Mouse (Mus musculus) limb, embryonic 12.5 days (tissue): Measurements from ENCODE around the gene Naa35. TPM values are rescaled to one million over a fixed set of nuclear protein-coding genes. Genes with fewer than 3 reads are reported as not detected.

Experiments
- ATAC-seq: fragments of 200-750 bp; cut with Nextera tagmentation; 2 replicates; pipeline ENCODE4 v1.8.0; 2017; ENCODE audit warnings: low read depth, moderate TSS enrichment; ENCODE audit not compliant: insufficient number of reproducible peaks, insufficient read depth, low FRiP score, low TSS enrichment
- H3K27ac ChIP-seq: fragments of 300-500 bp; sonication (generic); 2 replicates; pipeline ENCODE4 v1.5.1; 2016; ENCODE audit warnings: mild to moderate bottlenecking, moderate library complexity
- H3K27me3 ChIP-seq: fragments of 300-500 bp; sonication (generic); 2 replicates; pipeline ENCODE4 v1.6.1; 2016; ENCODE audit warnings: mild to moderate bottlenecking, moderate library complexity
- H3K36me3 ChIP-seq: fragments of 300-500 bp; sonication (generic); 2 replicates; pipeline ENCODE4 v1.6.1; 2016; ENCODE audit warnings: mild to moderate bottlenecking, moderate library complexity
- H3K4me1 ChIP-seq: fragments of 300-500 bp; sonication (generic); replicated peaks from 2 replicates; pipeline ENCODE4 v1.6.1; 2016
- H3K4me2 ChIP-seq: fragments of 300-500 bp; sonication (generic); 2 replicates; pipeline ENCODE4 v1.6.1; 2016; ENCODE audit warnings: mild to moderate bottlenecking, moderate library complexity
- H3K4me3 ChIP-seq: fragments of 300-500 bp; sonication (generic); replicated peaks from 2 replicates; pipeline ENCODE4 v1.5.1; 2016; ENCODE audit warnings: mild to moderate bottlenecking
- H3K9ac ChIP-seq: fragments of 300-500 bp; sonication (generic); replicated peaks from 2 replicates; pipeline ENCODE4 v1.6.1; 2016; ENCODE audit warnings: mild to moderate bottlenecking, moderate library complexity
- H3K9me3 ChIP-seq: fragments of 300-500 bp; sonication (generic); 2 replicates; pipeline ENCODE4 v1.6.1; 2016; ENCODE audit warnings: mild to moderate bottlenecking, moderate library complexity
- WGBS: fragments of 180-500 bp; shearing (Covaris S2); methylation state at CpG from one replicate; pipeline ENCODE4 v1.1.7; 2016; 5-methylcytosine and 5-hydroxymethylcytosine counted together
- polyA plus RNA-seq: library from polyadenylated mRNA; unstranded; fragments of >200 nt; fragmentation: Nextera tagmentation; extraction: Ambion mirVana; gene quantifications from 2 replicates; pipeline ENCODE4 v1.2.1, GENCODE M21; 2016

Gene Naa35
- polyA plus RNA-seq, 1 experiment from 2014 or later, result 127 TPM

DNA sequence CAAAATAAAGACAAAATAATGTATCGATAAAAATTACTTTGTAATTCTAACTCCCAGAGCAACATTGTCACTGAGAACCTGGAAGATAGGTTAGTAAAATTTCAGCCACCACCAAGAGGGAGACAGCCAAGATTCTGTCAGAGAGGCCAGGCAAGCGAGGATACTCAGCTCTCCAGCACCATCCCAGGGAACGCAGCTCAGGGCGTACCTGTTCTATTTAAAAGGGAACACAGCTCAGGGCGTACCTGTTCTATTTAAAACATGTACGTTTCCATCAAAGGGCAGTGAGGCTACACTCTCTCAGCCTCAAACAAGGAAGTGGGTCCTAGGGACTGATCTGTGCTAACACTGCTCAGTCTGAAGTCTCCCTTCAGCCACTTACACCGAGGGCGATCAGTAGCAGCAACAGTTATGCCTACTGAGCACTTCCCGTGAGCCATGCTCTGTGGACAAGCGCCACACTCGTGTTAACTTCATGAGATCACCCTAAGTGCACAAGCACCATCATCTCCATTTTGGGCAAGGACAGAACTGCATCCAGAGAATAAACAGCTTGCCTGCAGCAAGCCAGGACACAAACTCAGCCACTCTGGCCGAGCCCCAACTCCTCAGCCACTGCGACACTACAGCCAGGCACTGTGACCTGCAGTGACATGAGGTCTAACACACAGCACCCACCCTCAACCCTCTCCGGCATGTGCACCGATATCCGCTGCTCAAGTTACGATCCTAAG is 30.1 kb upstream of the Naa35 start:
- H3K36me3 ChIP-seq, result no peaks in the 10 kb centered on the region
- H3K9ac ChIP-seq, result no peak overlapping the region
- H3K4me2 ChIP-seq, result 0 out of 2 replicates have a peak overlapping the region, but pooled peaks have one; percentile 5
- no peak for ATAC-seq
- 0 out of 2 replicates have a peak, but pooled peaks cover 4% of the 10 kb centered on the region for H3K27me3 ChIP-seq
- WGBS, result 67% methylated on average over 17 of the region's 17 CpGs
- no peak overlapping the region for H3K27ac ChIP-seq
- no peak overlapping the region for H3K4me3 ChIP-seq
- peaks cover 16% of the 10 kb centered on the region for H3K4me1 ChIP-seq
- H3K9me3 ChIP-seq, result no peaks in the 10 kb centered on the region

DNA sequence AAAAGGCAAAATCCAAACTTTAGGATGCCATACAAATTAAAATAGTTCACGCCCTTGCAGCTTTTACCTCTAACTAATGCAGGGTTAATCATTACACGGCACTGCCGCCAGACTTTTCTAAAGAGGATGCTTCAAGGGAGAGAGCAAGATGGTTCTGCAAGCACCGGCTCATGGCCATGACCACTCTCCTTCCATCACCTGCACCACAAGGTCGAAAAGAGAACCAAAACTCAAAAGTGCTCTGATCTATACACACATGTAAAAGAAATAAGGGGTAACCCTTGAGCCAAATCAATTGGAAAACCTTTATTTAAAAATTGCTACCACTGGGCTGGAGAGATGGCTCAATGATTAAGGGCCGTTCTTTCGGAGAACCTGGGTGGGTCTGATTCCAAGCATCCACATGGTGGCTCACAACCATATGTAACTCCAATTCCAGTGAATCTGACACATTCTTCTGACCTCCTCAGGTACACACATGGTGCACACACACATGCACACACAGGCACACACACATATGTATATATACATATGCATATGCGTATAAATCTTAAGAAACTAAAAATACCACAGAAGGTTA is 29.4 kb upstream of the Naa35 start:
- Histone ChIP-seq H3K4me1 (peaks cover 16% of the 10 kb centered on the region), H3K9me3 (no peaks in the 10 kb centered on the region), H3K9ac (no peak overlapping the region), H3K4me2 (peak overlapping the region; percentile 92), H3K4me3 (no peak overlapping the region), H3K27me3 (0 out of 2 replicates have a peak, but pooled peaks cover 4% of the 10 kb centered on the region), H3K36me3 (no peaks in the 10 kb centered on the region), H3K27ac (no peak overlapping the region)
- no peak for ATAC-seq
- WGBS, result 73% methylated on average over 8 of the region's 8 CpGs

DNA sequence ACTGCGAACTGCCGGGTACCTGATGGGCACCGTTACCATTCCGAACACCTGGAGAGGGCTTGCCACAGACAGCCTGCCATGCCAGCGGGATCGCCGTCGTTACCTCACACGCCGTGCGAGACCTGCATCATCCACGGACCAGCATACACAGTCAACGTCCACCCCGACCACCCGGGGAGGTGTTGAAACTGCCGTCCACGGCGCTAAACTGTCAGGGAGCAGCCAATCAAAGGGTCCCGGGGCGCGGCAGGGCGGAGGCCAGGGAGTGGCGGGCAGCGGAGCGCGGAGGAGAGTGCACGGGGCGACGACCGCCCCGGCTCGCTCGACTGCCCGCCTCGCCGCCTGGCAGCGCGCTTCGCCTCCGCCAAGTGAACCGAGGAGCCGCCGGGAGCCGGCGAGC is 28.4 kb upstream of the Naa35 start:
- Histone ChIP-seq H3K9me3 (no peaks in the 10 kb centered on the region), H3K27me3 (0 out of 2 replicates have a peak, but pooled peaks cover 4% of the 10 kb centered on the region), H3K36me3 (no peaks in the 10 kb centered on the region), H3K4me2 (peak overlapping the region; percentile 92), H3K4me3 (peak overlapping the region; percentile 87), H3K4me1 (peaks cover 16% of the 10 kb centered on the region), H3K27ac (peak overlapping the region; percentile 59; the same call in 1 of the 2 replicates), H3K9ac (peak overlapping the region; percentile 78)
- 1% methylated on average over 38 of the region's 45 CpGs for WGBS
- ATAC-seq, result peak; percentile 24

DNA sequence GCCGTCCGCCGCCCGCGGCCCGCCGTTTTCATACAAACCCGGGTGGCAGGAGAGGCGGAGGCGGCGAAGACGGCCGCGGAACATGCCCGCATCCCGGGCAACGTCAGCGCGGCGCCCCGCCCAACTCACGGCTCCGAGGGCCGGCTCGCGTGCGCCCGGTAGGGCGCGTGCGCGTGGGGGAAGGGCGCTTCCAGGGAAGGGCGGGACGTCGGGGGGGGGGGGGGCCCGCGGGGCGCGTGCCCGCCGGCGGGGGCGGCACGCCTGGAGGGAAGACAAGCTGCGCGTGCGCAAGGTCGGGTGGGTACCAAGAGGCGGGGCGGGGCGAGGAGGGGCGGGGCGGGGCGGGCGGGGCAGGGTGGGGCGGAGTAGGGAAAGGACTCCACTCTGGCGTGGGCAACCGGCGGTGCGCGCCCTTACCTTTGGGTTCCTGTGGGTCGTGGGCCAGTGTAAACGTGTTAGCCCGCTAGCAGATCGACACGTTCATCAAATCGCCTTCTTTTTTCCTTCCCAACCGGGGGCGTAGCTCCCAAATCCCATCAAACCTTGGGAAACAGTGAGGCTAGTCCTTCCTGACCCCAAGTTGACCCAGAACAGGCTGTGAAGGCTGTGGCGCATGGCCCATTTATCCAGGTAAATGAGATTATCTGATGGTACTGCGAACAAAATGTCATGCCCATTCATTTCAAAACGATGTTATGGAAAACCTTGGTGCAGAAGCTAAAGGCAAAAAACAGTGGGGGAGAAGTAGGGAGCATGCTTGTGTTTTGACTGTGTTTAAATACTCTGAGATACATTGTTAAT is 27.7 kb upstream of the Naa35 start:
- Histone ChIP-seq H3K9ac (peak overlapping the region; percentile 78), H3K27ac (peak overlapping the region; percentile 59; the same call in 1 of the 2 replicates), H3K4me3 (peak overlapping the region; percentile 87), H3K36me3 (no peaks in the 10 kb centered on the region), H3K4me1 (peaks cover 16% of the 10 kb centered on the region), H3K27me3 (0 out of 2 replicates have a peak, but pooled peaks cover 4% of the 10 kb centered on the region), H3K4me2 (peak overlapping the region; percentile 92), H3K9me3 (no peaks in the 10 kb centered on the region)
- ATAC-seq, result peak; percentile 75; the same call in 1 of the 2 replicates
- under 1% methylated on average over 45 of the region's 73 CpGs for WGBS

DNA sequence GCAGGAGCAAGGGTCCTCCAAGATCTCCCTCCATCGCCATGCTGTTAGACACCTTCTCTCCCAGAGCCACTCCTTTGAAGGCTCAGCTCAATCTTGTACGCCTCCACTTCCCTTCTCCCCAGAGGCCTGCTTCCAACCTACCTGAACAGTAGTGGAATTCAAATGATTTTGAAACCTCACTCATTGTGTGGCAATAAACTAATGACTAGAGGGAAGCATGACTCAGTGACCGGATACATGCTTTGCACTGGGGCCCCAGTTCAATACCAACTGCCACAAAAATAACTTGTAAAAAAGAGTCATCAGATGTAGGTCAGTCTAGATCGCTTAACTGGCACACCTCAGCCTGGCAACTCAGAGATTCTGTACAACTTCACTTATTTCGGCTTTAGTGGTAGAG is 26.3 kb upstream of the Naa35 start:
- Histone ChIP-seq H3K27ac (no peak overlapping the region), H3K9ac (no peak overlapping the region), H3K9me3 (no peaks in the 10 kb centered on the region), H3K36me3 (no peaks in the 10 kb centered on the region), H3K4me2 (no peak overlapping the region), H3K4me3 (no peak overlapping the region), H3K4me1 (peaks cover 16% of the 10 kb centered on the region), H3K27me3 (0 out of 2 replicates have a peak, but pooled peaks cover 4% of the 10 kb centered on the region)
- 88% methylated on average over 5 of the region's 5 CpGs for WGBS
- ATAC-seq, result no peak

DNA sequence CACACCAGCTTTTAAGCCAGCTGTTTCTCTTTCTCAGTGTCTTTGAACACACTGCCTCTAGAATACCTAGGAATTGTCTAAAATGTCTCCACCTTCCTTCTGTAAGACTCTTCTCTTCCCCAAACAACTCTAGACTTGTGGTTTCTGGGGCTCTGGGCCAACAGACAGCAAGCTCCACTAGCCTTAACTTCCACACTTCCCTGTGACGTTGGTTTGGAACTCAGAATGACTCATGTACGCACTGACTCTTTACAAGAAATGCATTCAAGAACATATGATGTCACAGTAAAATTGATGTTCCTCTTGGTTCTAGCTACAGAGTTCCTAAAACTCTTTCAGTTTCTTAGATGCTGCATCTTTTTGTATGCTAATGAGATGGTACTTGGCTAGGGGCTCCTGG is 22.6 kb upstream of the Naa35 start:
- no peak overlapping the region for H3K9ac ChIP-seq
- no peak overlapping the region for H3K4me3 ChIP-seq
- H3K4me2 ChIP-seq, result no peak overlapping the region
- H3K36me3 ChIP-seq, result no peaks in the 10 kb centered on the region
- 92% methylated on average over 2 of the region's 2 CpGs for WGBS
- H3K9me3 ChIP-seq, result no peaks in the 10 kb centered on the region
- no peaks in the 10 kb centered on the region; the same call in 1 of the 2 replicates for H3K27me3 ChIP-seq
- no peak for ATAC-seq
- H3K4me1 ChIP-seq, result peaks cover 4% of the 10 kb centered on the region; the same call in 1 of the 2 replicates
- no peak overlapping the region for H3K27ac ChIP-seq

DNA sequence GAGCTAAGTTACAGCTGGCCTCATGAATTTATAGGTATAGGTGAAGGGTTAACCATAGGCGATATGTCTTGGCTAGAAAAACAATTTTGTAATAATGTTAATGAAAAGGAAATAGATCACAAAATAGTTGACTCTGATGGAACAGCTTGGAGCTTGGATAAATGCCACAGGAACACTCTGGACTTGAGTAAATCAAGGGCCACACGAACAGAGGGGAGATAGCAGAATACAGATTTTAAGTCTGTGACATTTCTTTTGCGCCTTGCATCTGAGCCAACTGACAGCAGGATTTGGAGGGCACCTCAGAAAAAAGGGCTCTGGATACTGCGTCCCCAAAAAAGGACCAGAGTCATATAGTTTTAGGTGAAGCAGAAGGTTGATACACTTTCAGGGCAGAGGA is 20.6 kb upstream of the Naa35 start:
- Histone ChIP-seq H3K9ac (no peak overlapping the region), H3K36me3 (no peaks in the 10 kb centered on the region), H3K4me3 (no peak overlapping the region), H3K27ac (no peak overlapping the region), H3K9me3 (no peaks in the 10 kb centered on the region), H3K4me1 (no peaks in the 10 kb centered on the region), H3K4me2 (no peak overlapping the region), H3K27me3 (no peaks in the 10 kb centered on the region; the same call in 1 of the 2 replicates)
- 89% methylated on average over 4 of the region's 4 CpGs for WGBS
- ATAC-seq, result no peak

DNA sequence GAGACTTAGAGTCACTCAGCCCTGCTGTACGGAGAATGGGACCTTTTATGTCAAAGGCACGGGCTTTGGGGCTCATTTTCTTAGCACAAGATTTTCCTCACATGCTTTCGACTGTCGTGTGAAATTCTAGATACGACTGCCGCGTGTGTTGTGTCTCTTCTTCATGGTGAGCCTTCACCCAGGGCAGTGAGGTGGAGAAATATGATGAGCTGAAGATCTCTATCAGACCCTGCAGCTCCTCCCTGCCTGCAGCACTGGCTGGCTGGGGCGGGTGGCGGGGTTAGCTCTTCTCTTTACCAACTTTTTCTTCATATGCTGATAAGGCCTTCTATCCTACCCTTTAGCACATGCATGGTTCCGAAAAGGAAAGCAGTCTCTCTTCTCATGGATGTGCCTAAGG is 20.1 kb upstream of the Naa35 start:
- Histone ChIP-seq H3K4me3 (no peak overlapping the region), H3K27me3 (no peaks in the 10 kb centered on the region; the same call in 1 of the 2 replicates), H3K27ac (no peak overlapping the region), H3K36me3 (no peaks in the 10 kb centered on the region), H3K9me3 (no peaks in the 10 kb centered on the region), H3K4me2 (no peak overlapping the region), H3K9ac (no peak overlapping the region), H3K4me1 (no peaks in the 10 kb centered on the region)
- ATAC-seq, result no peak
- WGBS, result 83% methylated on average over 10 of the region's 10 CpGs

DNA sequence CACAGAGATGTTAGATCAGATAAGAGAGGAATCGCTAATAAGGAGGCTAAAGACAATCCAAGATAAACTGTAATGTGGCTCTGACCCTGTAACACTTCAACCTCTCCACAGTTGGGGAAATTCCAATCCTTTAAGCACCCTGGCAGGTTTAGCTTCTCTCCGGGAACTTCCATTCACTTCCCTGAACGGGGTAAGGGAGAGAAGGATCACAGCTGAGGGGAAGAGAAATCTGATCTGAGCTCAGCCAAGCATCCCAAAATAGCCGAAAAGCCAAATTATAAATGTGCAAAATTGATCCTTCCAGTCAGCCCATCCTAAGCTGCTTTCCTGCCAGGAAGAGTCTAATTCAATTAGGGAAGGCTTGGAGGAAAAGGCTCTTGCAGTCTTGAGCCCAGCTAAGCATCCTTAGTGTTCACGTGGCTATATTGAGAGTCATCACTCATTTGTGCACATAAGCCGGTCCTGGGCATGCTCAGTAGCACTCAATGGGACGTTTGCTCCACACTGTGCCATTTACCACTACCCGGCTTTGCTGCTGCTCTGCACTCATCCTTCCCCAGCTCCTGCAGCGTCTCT is 19.0 kb upstream of the Naa35 start:
- Histone ChIP-seq H3K4me3 (no peak overlapping the region), H3K27ac (no peak overlapping the region), H3K27me3 (no peaks in the 10 kb centered on the region; the same call in 1 of the 2 replicates), H3K4me1 (no peaks in the 10 kb centered on the region), H3K36me3 (no peaks in the 10 kb centered on the region), H3K4me2 (no peak overlapping the region), H3K9ac (no peak overlapping the region), H3K9me3 (no peaks in the 10 kb centered on the region)
- no peak for ATAC-seq
- WGBS, result 73% methylated on average over 9 of the region's 9 CpGs

DNA sequence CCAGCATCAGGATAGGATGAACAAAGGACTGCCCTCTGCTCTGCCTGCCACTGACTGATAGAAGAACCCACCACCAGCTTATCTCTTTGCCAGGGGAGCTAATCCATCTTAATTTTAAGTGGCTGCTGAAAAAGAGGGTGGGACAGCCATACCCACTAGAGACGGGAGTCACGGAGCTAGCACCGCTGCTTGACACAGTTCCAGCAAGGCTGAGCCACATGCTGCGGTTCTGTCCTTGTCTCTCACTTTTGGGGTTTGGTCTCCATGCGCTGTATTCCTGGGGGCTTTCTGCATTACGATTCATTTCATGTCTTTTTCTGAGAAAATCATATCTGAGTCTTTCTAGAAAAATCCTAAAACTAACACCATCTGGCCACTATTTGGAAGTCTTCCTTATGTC is 14.0 kb upstream of the Naa35 start:
- Histone ChIP-seq H3K27ac (no peak overlapping the region), H3K9me3 (no peaks in the 10 kb centered on the region), H3K36me3 (no peaks in the 10 kb centered on the region), H3K27me3 (no peaks in the 10 kb centered on the region; the same call in 1 of the 2 replicates), H3K4me3 (no peak overlapping the region), H3K4me1 (no peaks in the 10 kb centered on the region), H3K9ac (no peak overlapping the region), H3K4me2 (no peak overlapping the region)
- no peak for ATAC-seq
- WGBS, result 87% methylated on average over 6 of the region's 6 CpGs

DNA sequence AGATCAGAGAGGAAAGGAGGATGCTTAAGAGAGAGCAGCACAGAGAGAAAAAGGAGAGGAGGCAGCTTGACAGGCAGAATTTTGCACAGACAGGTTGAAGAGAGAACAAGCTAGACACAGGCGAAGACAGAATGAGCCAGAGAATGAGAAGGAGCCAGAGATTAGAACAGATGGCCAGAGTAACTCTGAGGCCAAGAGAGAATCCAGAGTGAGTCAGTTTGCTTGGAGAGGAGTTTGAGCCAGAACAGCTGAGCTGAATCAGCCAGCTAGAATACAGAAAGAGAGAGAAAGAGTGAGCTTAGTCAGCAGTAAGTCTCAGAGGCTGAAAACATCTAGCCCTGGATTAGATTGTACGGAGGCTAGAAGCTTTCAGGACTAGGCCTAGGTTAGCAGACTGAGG is 12.5 kb upstream of the Naa35 start:
- Histone ChIP-seq H3K9me3 (no peaks in the 10 kb centered on the region), H3K4me2 (no peak overlapping the region), H3K9ac (no peak overlapping the region), H3K4me1 (no peaks in the 10 kb centered on the region), H3K36me3 (no peaks in the 10 kb centered on the region), H3K27ac (no peak overlapping the region), H3K27me3 (no peaks in the 10 kb centered on the region), H3K4me3 (no peak overlapping the region)
- WGBS, result 82% methylated on average over 2 of the region's 2 CpGs
- ATAC-seq, result no peak
